Mouse (Mus musculus): ENCODE results near the gene Gpank1. TPM values are rescaled to one million over a fixed set of nuclear protein-coding genes. Genes with fewer than 3 reads are reported as not detected.

The Gpank1 gene
- polyA plus RNA-seq, 1 experiment, result 20.9 TPM

GRCm38 (mm10) chr17:35168541-35169207 is 47.4 kb downstream of the Gpank1 start:
- Histone ChIP-seq H3K27ac (ENCODE audit: insufficient read depth, low read length) (no peak overlapping the region), H3K4me3 (ENCODE audit: extremely low read depth, insufficient read depth, insufficient read length) (no peak overlapping the region), H3K4me1 (ENCODE audit: control insufficient read depth, insufficient read depth, insufficient read length) (peaks cover 25% of the 10 kb centered on the region; the same call in 1 of the 2 replicates), H3K27me3 (ENCODE audit: control insufficient read depth, insufficient read depth, low read length) (no peaks in the 10 kb centered on the region), H3K36me3 (ENCODE audit: control insufficient read depth, insufficient read depth, low read length) (no peaks in the 10 kb centered on the region)
- peak; percentile 30; the same call in 1 of the 2 replicates for TF ChIP-seq CTCF (IDR thresholded peaks at IDR 0.05; ENCODE audit: extremely low read depth, insufficient read depth, insufficient read length, insufficient replicate concordance)
- TF ChIP-seq POLR2A (IDR thresholded peaks at IDR 0.05; ENCODE audit: low read depth, low read length), result no peak
- 14% methylated on average over 4 of the region's 4 CpGs for WGBS
- DNase-seq (ENCODE audit: low read depth in 1 of 2, low spot score in 2 of 2), result peak in 1 of 2 experiments; percentile 74

DNA sequence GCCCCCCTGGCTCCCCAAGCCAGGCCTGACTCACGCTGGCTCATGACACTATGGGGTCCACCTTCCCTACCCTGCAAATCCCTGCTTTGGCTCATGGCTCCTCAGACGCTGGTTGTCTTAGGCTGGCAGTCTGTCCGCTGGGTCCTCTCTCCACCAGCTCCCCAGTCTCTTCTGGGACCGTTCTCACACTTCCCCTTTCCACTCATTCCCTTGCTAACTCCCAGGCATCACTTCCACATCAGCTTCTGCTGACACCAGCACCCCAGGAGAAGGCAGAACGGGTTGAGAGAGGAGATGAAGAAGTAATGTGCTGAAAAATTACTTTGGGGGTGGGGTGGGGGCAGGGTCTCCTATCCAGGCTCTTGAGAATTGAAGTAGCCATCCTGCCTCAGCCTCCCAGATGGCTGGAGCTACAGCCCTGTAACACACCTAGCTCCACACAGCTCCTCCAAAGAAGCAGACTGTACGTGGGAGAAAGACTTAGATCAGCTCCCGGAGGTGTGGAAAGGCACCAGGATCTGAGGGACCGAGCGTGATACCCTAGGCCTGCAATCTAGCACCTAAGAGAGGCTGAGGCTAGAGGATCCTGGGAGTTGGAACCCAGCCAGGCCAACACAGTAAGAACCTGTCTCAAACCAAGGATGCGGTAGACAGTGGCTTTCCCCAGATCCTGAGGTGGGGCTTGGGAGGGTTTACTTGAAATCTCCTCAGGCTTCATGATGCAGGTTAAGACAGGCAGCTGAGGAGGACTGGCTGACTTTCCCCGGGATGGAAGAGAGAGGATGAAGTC is 51.4 kb downstream of the Gpank1 start:
- H3K27me3 ChIP-seq (ENCODE audit: control insufficient read depth, insufficient read depth, low read length), result no peaks in the 10 kb centered on the region
- H3K27ac ChIP-seq (ENCODE audit: insufficient read depth, low read length), result peak overlapping the region; percentile 89
- TF ChIP-seq CTCF (IDR thresholded peaks at IDR 0.05; ENCODE audit: extremely low read depth, insufficient read depth, insufficient read length, insufficient replicate concordance) (no peak), POLR2A (IDR thresholded peaks at IDR 0.05; ENCODE audit: low read depth, low read length) (no peak)
- 43% methylated on average over 11 of the region's 11 CpGs for WGBS
- no peak for DNase-seq (ENCODE audit: low read depth in 1 of 2, low spot score in 2 of 2)
- H3K36me3 ChIP-seq (ENCODE audit: control insufficient read depth, insufficient read depth, low read length), result no peaks in the 10 kb centered on the region
- H3K4me1 ChIP-seq (ENCODE audit: control insufficient read depth, insufficient read depth, insufficient read length), result peaks cover 40% of the 10 kb centered on the region
- H3K4me3 ChIP-seq (ENCODE audit: extremely low read depth, insufficient read depth, insufficient read length), result peak overlapping the region; percentile 29

GRCm38 (mm10) chr17:35173329-35173728 is 52.1 kb downstream of the Gpank1 start:
- Histone ChIP-seq H3K27me3 (ENCODE audit: control insufficient read depth, insufficient read depth, low read length) (no peaks in the 10 kb centered on the region), H3K27ac (ENCODE audit: insufficient read depth, low read length) (peak overlapping the region; percentile 89), H3K36me3 (ENCODE audit: control insufficient read depth, insufficient read depth, low read length) (no peaks in the 10 kb centered on the region), H3K4me3 (ENCODE audit: extremely low read depth, insufficient read depth, insufficient read length) (peak overlapping the region; percentile 15; the same call in 1 of the 2 replicates), H3K4me1 (ENCODE audit: control insufficient read depth, insufficient read depth, insufficient read length) (peaks cover 40% of the 10 kb centered on the region)
- DNase-seq (ENCODE audit: low read depth in 1 of 2, low spot score in 2 of 2), result peak in 1 of 2 experiments; percentile 43
- 36% methylated on average over 3 of the region's 3 CpGs for WGBS
- TF ChIP-seq CTCF (IDR thresholded peaks at IDR 0.05; ENCODE audit: extremely low read depth, insufficient read depth, insufficient read length, insufficient replicate concordance) (no peak), POLR2A (IDR thresholded peaks at IDR 0.05; ENCODE audit: low read depth, low read length) (no peak)

Other genes starting within 250 kb of the Gpank1 start
- gene Zbtb12, start 242.0 kb upstream of the Gpank1 start, polyA plus RNA-seq (2012; rRNA removed), result 12.0 and 13.1 TPM in 2 replicates
- 0.04 TPM in 1 of 2 replicates, not detected in the other for gene Gm20547, start 239.4 kb upstream of the Gpank1 start, polyA plus RNA-seq (2012; rRNA removed)
- gene C2, start 223.2 kb upstream of the Gpank1 start, polyA plus RNA-seq (2012; rRNA removed), result 15.9 and 16.0 TPM in 2 replicates
- 200 and 246 TPM in 2 replicates for gene Ehmt2, start 223.0 kb upstream of the Gpank1 start, polyA plus RNA-seq (2012; rRNA removed)
- gene Slc44a4, start 207.0 kb upstream of the Gpank1 start, polyA plus RNA-seq (2012; rRNA removed), result 0.05 and 0.08 TPM in 2 replicates
- 45.8 and 47.5 TPM in 2 replicates for gene Neu1, start 190.2 kb upstream of the Gpank1 start, polyA plus RNA-seq (2012; rRNA removed)
- 7.6 and 12.5 TPM in 2 replicates for gene Hspa1b, start 162.2 kb upstream of the Gpank1 start, polyA plus RNA-seq (2012; rRNA removed)
- not detected in 2 replicates for gene Gm20481, start 151.5 kb upstream of the Gpank1 start, polyA plus RNA-seq (2012; rRNA removed)
- gene Hspa1a, start 149.3 kb upstream of the Gpank1 start, polyA plus RNA-seq (2012; rRNA removed), result 4.2 and 6.7 TPM in 2 replicates
- 0.05 and 0.06 TPM in 2 replicates for gene Hspa1l, start 148.8 kb upstream of the Gpank1 start, polyA plus RNA-seq (2012; rRNA removed)
- 60.7 and 65.2 TPM in 2 replicates for gene Lsm2, start 139.6 kb upstream of the Gpank1 start, polyA plus RNA-seq (2012; rRNA removed)
- 489 and 697 TPM in 2 replicates for gene Vars, start 120.5 kb upstream of the Gpank1 start, polyA plus RNA-seq (2012; rRNA removed)
- 0.72 and 0.90 TPM in 2 replicates for gene Vwa7, start 104.9 kb upstream of the Gpank1 start, polyA plus RNA-seq (2012; rRNA removed)
- 7.3 and 14.7 TPM in 2 replicates for gene Sapcd1, start 93.4 kb upstream of the Gpank1 start, polyA plus RNA-seq (2012; rRNA removed)
- gene Msh5, start 74.7 kb upstream of the Gpank1 start, polyA plus RNA-seq (2012; rRNA removed), result 8.6 and 9.5 TPM in 2 replicates
- gene Clic1, start 71.5 kb upstream of the Gpank1 start, polyA plus RNA-seq (2012; rRNA removed), result 123 and 134 TPM in 2 replicates
- 18.4 and 18.9 TPM in 2 replicates for gene Ddah2, start 62.4 kb upstream of the Gpank1 start, polyA plus RNA-seq (2012; rRNA removed)
- 0.47 and 0.59 TPM in 2 replicates for gene Ly6g6c, start 56.1 kb upstream of the Gpank1 start, polyA plus RNA-seq (2012; rRNA removed)
- gene Mpig6b, start 55.3 kb upstream of the Gpank1 start, polyA plus RNA-seq (2012; rRNA removed), result 4.8 and 5.6 TPM in 2 replicates
- 0.31 and 0.39 TPM in 2 replicates for gene Ly6g6e, start 44.6 kb upstream of the Gpank1 start, polyA plus RNA-seq (2012; rRNA removed)
- 1.3 and 1.8 TPM in 2 replicates for gene Ly6g6d, start 43.4 kb upstream of the Gpank1 start, polyA plus RNA-seq (2012; rRNA removed)
- gene Ly6g6f, start 35.8 kb upstream of the Gpank1 start, polyA plus RNA-seq (2012; rRNA removed), result 7.8 and 9.7 TPM in 2 replicates
- 119 and 154 TPM in 2 replicates for gene Abhd16a, start 32.2 kb upstream of the Gpank1 start, polyA plus RNA-seq (2012; rRNA removed)
- not detected in 2 replicates for gene Ly6g5c, start 13.2 kb upstream of the Gpank1 start, polyA plus RNA-seq (2012; rRNA removed)
- gene Ly6g5b, start 6.0 kb upstream of the Gpank1 start, polyA plus RNA-seq (2012; rRNA removed), result 2.4 and 2.9 TPM in 2 replicates
- gene Csnk2b, start 598 bp downstream of the Gpank1 start, polyA plus RNA-seq (2012; rRNA removed), result 176 and 238 TPM in 2 replicates
- gene D17H6S53E, start 4.9 kb downstream of the Gpank1 start, polyA plus RNA-seq (2012; rRNA removed), result 6.8 and 10.0 TPM in 2 replicates
- 0.12 and 0.18 TPM in 2 replicates for gene Apom, start 10.6 kb downstream of the Gpank1 start, polyA plus RNA-seq (2012; rRNA removed)
- gene Bag6, start 13.7 kb downstream of the Gpank1 start, polyA plus RNA-seq (2012; rRNA removed), result 166 and 202 TPM in 2 replicates
- gene Prrc2a, start 43.4 kb downstream of the Gpank1 start, polyA plus RNA-seq (2012; rRNA removed), result 362 and 462 TPM in 2 replicates
- gene Aif1, start 54.6 kb downstream of the Gpank1 start, polyA plus RNA-seq (2012; rRNA removed), result 8.3 and 10.2 TPM in 2 replicates
- 109 and 112 TPM in 2 replicates for gene Lst1, start 67.0 kb downstream of the Gpank1 start, polyA plus RNA-seq (2012; rRNA removed)
- 531 and 756 TPM in 2 replicates for gene Ltb, start 73.0 kb downstream of the Gpank1 start, polyA plus RNA-seq (2012; rRNA removed)
- 7.5 and 13.2 TPM in 2 replicates for gene Tnf, start 80.6 kb downstream of the Gpank1 start, polyA plus RNA-seq (2012; rRNA removed)
- gene Lta, start 83.9 kb downstream of the Gpank1 start, polyA plus RNA-seq (2012; rRNA removed), result 24.8 and 26.8 TPM in 2 replicates
- gene Gm16181, start 99.4 kb downstream of the Gpank1 start, polyA plus RNA-seq (2012; rRNA removed), result 0.34 TPM in 1 of 2 replicates, not detected in the other
- 5.0 TPM in 2 replicates for gene Atp6v1g2, start 112.2 kb downstream of the Gpank1 start, polyA plus RNA-seq (2012; rRNA removed)
- gene Nfkbil1, start 114.3 kb downstream of the Gpank1 start, polyA plus RNA-seq (2012; rRNA removed), result 16.9 and 29.1 TPM in 2 replicates
- gene Ddx39b, start 120.3 kb downstream of the Gpank1 start, polyA plus RNA-seq (2012; rRNA removed), result 284 and 323 TPM in 2 replicates
- 1,148 and 1,488 TPM in 2 replicates for gene H2-D1, start 141.3 kb downstream of the Gpank1 start, polyA plus RNA-seq (2012; rRNA removed)
- gene H2-Q1, start 198.9 kb downstream of the Gpank1 start, polyA plus RNA-seq (2012; rRNA removed), result not detected in 2 replicates
- 0.48 and 0.58 TPM in 2 replicates for gene H2-Q2, start 220.8 kb downstream of the Gpank1 start, polyA plus RNA-seq (2012; rRNA removed)